In genomic region chr5:122881313-122881712, GRCm38 (mm10) we compare ENCODE assay signal across 8 mouse cellular contexts. TPM values are rescaled to one million over a fixed set of nuclear protein-coding genes. Genes with fewer than 3 reads are reported as not detected.
A peak's percentile ranks its signal among the peaks of the same experiment; 100 is the strongest.
DNase-seq lines count a peak whose midpoint lies in the region; ATAC-seq and TF ChIP-seq lines count a peak whose summit lies in the region.

No protein-coding gene starts in this region.

- no peak overlapping the region for H3K4me2 ChIP-seq in limb, embryonic 13.5 days (replicated peaks)
- no peak overlapping the region for H3K4me2 ChIP-seq in midbrain, embryonic 15.5 days

- no peak overlapping the region for H3K9ac ChIP-seq in heart, adult 2 months (ENCODE audit: low read depth, low read length)
- H3K9ac ChIP-seq in limb, embryonic 13.5 days, result no peak overlapping the region
- H3K9ac ChIP-seq in midbrain, embryonic 15.5 days, result no peak overlapping the region

- no peaks in the 10 kb centered on the region for H3K79me2 ChIP-seq in heart, adult 2 months (replicated peaks; ENCODE audit: control insufficient read depth, insufficient read depth, low read length)

- peak; percentile 83 for DNase-seq in 3T3-L1 (ENCODE audit: low read depth, low spot score)
- DNase-seq in adrenal gland, adult 2 months, result peak; percentile 76
- peak; percentile 58 for DNase-seq in embryo, embryonic 9.5 days (ENCODE audit: extremely low spot score)
- DNase-seq in heart, adult 2 months, result peak; percentile 60 to 71
- peak; percentile 51 to 78 for DNase-seq in kidney, adult 8-10 months
- peak; percentile 30 to 41 for DNase-seq in spleen, postnatal 36 days (ENCODE audit: low spot score in 2 of 2)

- H3K4me1 ChIP-seq in heart, adult 2 months (ENCODE audit: control insufficient read depth, insufficient read depth, low read length), result peaks cover 1% of the 10 kb centered on the region; the same call in 1 of the 2 replicates
- H3K4me1 ChIP-seq in limb, embryonic 13.5 days, result peaks cover 5% of the 10 kb centered on the region; the same call in 1 of the 2 replicates
- H3K4me1 ChIP-seq in midbrain, embryonic 15.5 days, result no peaks in the 10 kb centered on the region; the same call in 1 of the 2 replicates

- no peaks in the 10 kb centered on the region for H3K36me3 ChIP-seq in heart, adult 2 months (ENCODE audit: control insufficient read depth, insufficient read depth, low read length)
- peaks cover 62% of the 10 kb centered on the region for H3K36me3 ChIP-seq in limb, embryonic 13.5 days
- peaks cover 43% of the 10 kb centered on the region for H3K36me3 ChIP-seq in midbrain, embryonic 15.5 days (replicated peaks)

- TF ChIP-seq EP300 in heart, adult 2 months (IDR thresholded peaks at IDR 0.05; ENCODE audit: insufficient read depth, low read depth, low read length), result no peak

- intact Hi-C loops in heart, adult 2 months (cut with DNase I), result loop anchor here (2.0 kb wide), 1 partner anchor 69 kb away; no protein-coding TSS in a partner anchor

- 0 out of 2 replicates have a peak, but pooled peaks have one; percentile 40 for ATAC-seq in limb, embryonic 13.5 days (ENCODE audit: low FRiP score, low read depth)
- peak; percentile 66 for ATAC-seq in midbrain, embryonic 15.5 days (replicated peaks)

- peak; percentile 94 for TF ChIP-seq CTCF in heart, adult 2 months (IDR thresholded peaks at IDR 0.05)

- no peak overlapping the region for H3K4me3 ChIP-seq in heart, adult 2 months
- H3K4me3 ChIP-seq in limb, embryonic 13.5 days, result no peak overlapping the region
- no peak overlapping the region for H3K4me3 ChIP-seq in midbrain, embryonic 15.5 days

- no peak overlapping the region for H3K27ac ChIP-seq in heart, adult 2 months
- peak overlapping the region; percentile 15; the same call in 1 of the 2 replicates for H3K27ac ChIP-seq in limb, embryonic 13.5 days
- H3K27ac ChIP-seq in midbrain, embryonic 15.5 days, result no peak overlapping the region; the same call in 1 of the 2 replicates

- no peak for TF ChIP-seq POLR2A in heart, adult 2 months (IDR thresholded peaks at IDR 0.05; ENCODE audit: insufficient read depth, low read depth, low read length)

- H3K9me3 ChIP-seq in limb, embryonic 13.5 days, result no peaks in the 10 kb centered on the region
- no peaks in the 10 kb centered on the region for H3K9me3 ChIP-seq in midbrain, embryonic 15.5 days

- no peaks in the 10 kb centered on the region for H3K27me3 ChIP-seq in heart, adult 2 months (ENCODE audit: control insufficient read depth, insufficient read depth, low read length)
- no peaks in the 10 kb centered on the region for H3K27me3 ChIP-seq in limb, embryonic 13.5 days
- no peaks in the 10 kb centered on the region for H3K27me3 ChIP-seq in midbrain, embryonic 15.5 days (replicated peaks)

- WGBS in heart, adult 2 months, result 59% methylated on average over 5 of the region's 5 CpGs
- 51% methylated on average over 5 of the region's 5 CpGs for WGBS in limb, embryonic 13.5 days
- 55% methylated on average over 5 of the region's 5 CpGs for WGBS in midbrain, embryonic 15.5 days

RNA-seq across cellular contexts. Expression of gene Rnf34, which starts 31.5 kb away (rescaled TPM):
- total RNA-seq in adrenal gland, adult 2 months (2021), result 10 to 100 TPM; 17.9 to 33.8 TPM
- polyA plus RNA-seq in adrenal gland, adult 2 months (2012; rRNA removed), result 3.7 and 4.4 TPM in 2 replicates
- total RNA-seq in heart, adult 2 months (2021), result 10 to 100 TPM; 26.1 to 33.3 TPM
- 10.5 and 21.8 TPM in 2 replicates for polyA plus RNA-seq in heart, adult 2 months (2012; rRNA removed)
- polyA plus RNA-seq in limb, embryonic 13.5 days (2015; fragmentation: Nextera tagmentation; extraction: Ambion mirVana), result 41.8 and 42.4 TPM in 2 replicates
- polyA plus RNA-seq in midbrain, embryonic 15.5 days (2015; fragmentation: Nextera tagmentation; extraction: Ambion mirVana), result 49.9 TPM in 2 replicates
